Mouse (Mus musculus) limb, embryonic 11.5 days (tissue): Measurements from ENCODE around the gene Kmt2e. TPM values are rescaled to one million over a fixed set of nuclear protein-coding genes. Genes with fewer than 3 reads are reported as not detected.

Experiments used
- ATAC-seq: fragments of 200-750 bp; cut with Nextera tagmentation; 2 replicates; pipeline ENCODE4 v1.8.0; 2017; ENCODE audit warnings: low read depth; ENCODE audit not compliant: insufficient number of reproducible peaks, low FRiP score, low TSS enrichment
- DNase-seq: peaks from one replicate; pipeline ENCODE4 v3.0.0-alpha.2; 2015; ENCODE audit warnings: low spot score
- H3K27ac ChIP-seq: fragments of 300-500 bp; sonication (generic); replicated peaks from 2 replicates; pipeline ENCODE4 v1.5.1; 2014; ENCODE audit warnings: low read depth, mild to moderate bottlenecking, low read length
- H3K27me3 ChIP-seq: fragments of 300-500 bp; sonication (generic); 2 replicates; pipeline ENCODE4 v1.6.1; 2014; ENCODE audit warnings: mild to moderate bottlenecking, low read length, mixed read lengths; ENCODE audit not compliant: control insufficient read depth, insufficient read depth
- H3K36me3 ChIP-seq: fragments of 300-500 bp; sonication (generic); 2 replicates; pipeline ENCODE4 v1.6.1; 2014; ENCODE audit warnings: mild to moderate bottlenecking, low read length, moderate library complexity, mixed read lengths; ENCODE audit not compliant: control insufficient read depth, insufficient read depth
- H3K4me1 ChIP-seq: fragments of 300-500 bp; sonication (generic); 2 replicates; pipeline ENCODE4 v1.6.1; 2014; ENCODE audit warnings: low read length, mixed read lengths; ENCODE audit not compliant: control insufficient read depth, insufficient read depth
- H3K4me2 ChIP-seq: fragments of 300-500 bp; sonication (generic); 2 replicates; pipeline ENCODE4 v1.6.1; 2014; ENCODE audit warnings: low read depth, mild to moderate bottlenecking, moderate library complexity; ENCODE audit not compliant: severe bottlenecking
- H3K4me3 ChIP-seq: fragments of 300-500 bp; sonication (generic); 2 replicates; pipeline ENCODE4 v1.5.1; 2014; ENCODE audit warnings: low read depth, low read length
- H3K9ac ChIP-seq: fragments of 300-500 bp; sonication (generic); 2 replicates; pipeline ENCODE4 v1.6.1; 2014; ENCODE audit warnings: mild to moderate bottlenecking, low read length
- H3K9me3 ChIP-seq: fragments of 300-500 bp; sonication (generic); 2 replicates; pipeline ENCODE4 v1.6.1; 2016; ENCODE audit warnings: low read length; ENCODE audit not compliant: control insufficient read depth
- WGBS: fragments of 180-500 bp; shearing (Covaris S2); extraction: QIAGEN DNeasy Blood & Tissue Kit; methylation state at CpG from one replicate; pipeline ENCODE4 v1.1.7; 2014; 5-methylcytosine and 5-hydroxymethylcytosine counted together
- polyA plus RNA-seq: library from polyadenylated mRNA; unstranded; fragments of >200 nt; fragmentation: Nextera tagmentation; extraction: Ambion mirVana; gene quantifications from 2 replicates; pipeline ENCODE4 v1.2.1, GENCODE M21; 2014

The Kmt2e gene
- 87.4 and 90.6 TPM in 2 replicates for polyA plus RNA-seq

GRCm38 (mm10) chr5:23433720-23434597 lies at the start of gene Kmt2e:
Gene Kmt2e, plus strand, starts transcription at chr5:23434441.
- Histone ChIP-seq H3K4me2 (peak within 1 kb of the TSS; percentile 76), H3K4me1 (peaks cover 3% of the 10 kb centered on the region; the same call in 1 of the 2 replicates), H3K27ac (peak within 1 kb of the TSS; percentile 98), H3K36me3 (no peaks in the 10 kb centered on the region), H3K9ac (peak within 1 kb of the TSS; percentile 98), H3K27me3 (no peaks in the 10 kb centered on the region), H3K4me3 (peak within 1 kb of the TSS; percentile 94), H3K9me3 (no peaks in the 10 kb centered on the region)
- ATAC-seq, result peak; percentile 83
- under 1% methylated on average over 54 of the region's 85 CpGs for WGBS
- peak; percentile 92 for DNase-seq

- WGBS, result 79% methylated on average over 1 of the region's 1 CpGs
- DNase-seq (no peak), ATAC-seq (no peak)
- no peaks in the 10 kb centered on the region for H3K9me3 ChIP-seq
- no peak overlapping the region for H3K27ac ChIP-seq
- H3K4me2 ChIP-seq, result no peak overlapping the region
- H3K27me3 ChIP-seq, result no peaks in the 10 kb centered on the region
- H3K4me3 ChIP-seq, result no peak overlapping the region
- H3K36me3 ChIP-seq, result no peaks in the 10 kb centered on the region
- H3K9ac ChIP-seq, result no peak overlapping the region
- 0 out of 2 replicates have a peak, but pooled peaks cover 3% of the 10 kb centered on the region for H3K4me1 ChIP-seq
Observed at GRCm38 (mm10) chr5:23385136-23385535, 49.1 kb upstream of the Kmt2e start.

- no peak for ATAC-seq
- Histone ChIP-seq H3K36me3 (no peaks in the 10 kb centered on the region), H3K9me3 (no peaks in the 10 kb centered on the region), H3K4me1 (0 out of 2 replicates have a peak, but pooled peaks cover 3% of the 10 kb centered on the region), H3K27me3 (no peaks in the 10 kb centered on the region), H3K4me3 (no peak overlapping the region), H3K27ac (no peak overlapping the region), H3K4me2 (no peak overlapping the region), H3K9ac (no peak overlapping the region)
- DNase-seq, result no peak
- WGBS, result 74% methylated on average over 5 of the region's 5 CpGs
Observed at GRCm38 (mm10) chr5:23385763-23386217, 48.5 kb upstream of the Kmt2e start.

GRCm38 (mm10) chr5:23386562-23387312 lies 47.5 kb upstream of the Kmt2e start:
- Histone ChIP-seq H3K27ac (0 out of 2 replicates have a peak overlapping the region, but pooled peaks have one; percentile 4), H3K4me1 (0 out of 2 replicates have a peak, but pooled peaks cover 3% of the 10 kb centered on the region), H3K27me3 (no peaks in the 10 kb centered on the region), H3K36me3 (no peaks in the 10 kb centered on the region), H3K9ac (no peak overlapping the region), H3K9me3 (no peaks in the 10 kb centered on the region), H3K4me3 (peak overlapping the region; percentile 20), H3K4me2 (peak overlapping the region; percentile 59)
- DNase-seq, result peak; percentile 80
- peak; percentile 73 for ATAC-seq
- 4% methylated on average over 22 of the region's 22 CpGs for WGBS

GRCm38 (mm10) chr5:23387313-23387666 lies 47.0 kb upstream of the Kmt2e start:
- Histone ChIP-seq H3K4me3 (no peak overlapping the region; the same call in 1 of the 2 replicates), H3K27ac (no peak overlapping the region), H3K4me2 (peak overlapping the region; percentile 59), H3K27me3 (no peaks in the 10 kb centered on the region), H3K9me3 (no peaks in the 10 kb centered on the region), H3K9ac (no peak overlapping the region), H3K36me3 (no peaks in the 10 kb centered on the region), H3K4me1 (0 out of 2 replicates have a peak, but pooled peaks cover 3% of the 10 kb centered on the region)
- no peak for DNase-seq
- no peak for ATAC-seq
- 63% methylated on average over 2 of the region's 2 CpGs for WGBS

GRCm38 (mm10) chr5:23388091-23388490 lies 46.1 kb upstream of the Kmt2e start:
- 46% methylated on average over 3 of the region's 3 CpGs for WGBS
- DNase-seq, result no peak
- no peaks in the 10 kb centered on the region for H3K36me3 ChIP-seq

GRCm38 (mm10) chr5:23389601-23390305 lies 44.5 kb upstream of the Kmt2e start:
- ATAC-seq (no peak), DNase-seq (no peak)
- H3K4me1 ChIP-seq, result 0 out of 2 replicates have a peak, but pooled peaks cover 3% of the 10 kb centered on the region
- no peak overlapping the region for H3K4me2 ChIP-seq
- WGBS, result 89% methylated on average over 7 of the region's 7 CpGs
- H3K27ac ChIP-seq, result no peak overlapping the region
- H3K27me3 ChIP-seq, result no peaks in the 10 kb centered on the region
- H3K9me3 ChIP-seq, result no peaks in the 10 kb centered on the region
- no peaks in the 10 kb centered on the region for H3K36me3 ChIP-seq
- no peak overlapping the region for H3K4me3 ChIP-seq
- H3K9ac ChIP-seq, result no peak overlapping the region

More at GRCm38 (mm10) chr5:23388091-23388490, 46.1 kb upstream of the Kmt2e start:
- Histone ChIP-seq H3K27me3 (no peaks in the 10 kb centered on the region), H3K27ac (no peak overlapping the region), H3K4me2 (no peak overlapping the region), H3K9me3 (no peaks in the 10 kb centered on the region), H3K4me3 (no peak overlapping the region), H3K4me1 (0 out of 2 replicates have a peak, but pooled peaks cover 3% of the 10 kb centered on the region), H3K9ac (no peak overlapping the region)
- ATAC-seq, result no peak

GRCm38 (mm10) chr5:23391714-23392113 lies 42.5 kb upstream of the Kmt2e start:
- Histone ChIP-seq H3K4me2 (no peak overlapping the region), H3K36me3 (no peaks in the 10 kb centered on the region), H3K27me3 (no peaks in the 10 kb centered on the region), H3K9ac (no peak overlapping the region), H3K4me1 (0 out of 2 replicates have a peak, but pooled peaks cover 3% of the 10 kb centered on the region), H3K9me3 (no peaks in the 10 kb centered on the region), H3K4me3 (no peak overlapping the region), H3K27ac (no peak overlapping the region)
- DNase-seq (no peak), ATAC-seq (no peak)
- 94% methylated on average over 7 of the region's 7 CpGs for WGBS
